Mouse (Mus musculus) heart, postnatal 0 days (tissue): Measurements from ENCODE around the gene Fam78b. TPM values are rescaled to one million over a fixed set of nuclear protein-coding genes. Genes with fewer than 3 reads are reported as not detected.

Experiments used
- ATAC-seq: fragments of 200-750 bp; cut with Nextera tagmentation; 2 replicates; pipeline ENCODE4 v1.8.0; 2017; ENCODE audit warnings: low read depth, moderate number of reproducible peaks, moderate library complexity; ENCODE audit not compliant: insufficient read depth
- DNase-seq: peaks from one replicate; pipeline ENCODE4 v3.0.0-alpha.2; 2016; ENCODE audit warnings: low spot score
- H3K27ac ChIP-seq: fragments of 300-500 bp; sonication (generic); 2 replicates; pipeline ENCODE4 v1.5.1; 2014; ENCODE audit warnings: low read depth, mild to moderate bottlenecking
- H3K27me3 ChIP-seq: fragments of 300-500 bp; sonication (generic); 2 replicates; pipeline ENCODE4 v1.6.1; 2014; ENCODE audit warnings: low read length, mixed read lengths; ENCODE audit not compliant: control insufficient read depth, insufficient read depth
- H3K36me3 ChIP-seq: fragments of 300-500 bp; sonication (generic); replicated peaks from 2 replicates; pipeline ENCODE4 v1.6.1; 2014; ENCODE audit warnings: low read length, mixed read lengths; ENCODE audit not compliant: control insufficient read depth, insufficient read depth
- H3K4me1 ChIP-seq: fragments of 300-500 bp; sonication (generic); 2 replicates; pipeline ENCODE4 v1.6.1; 2014; ENCODE audit warnings: antibody characterized with exemption; ENCODE audit not compliant: control insufficient read depth, insufficient read depth
- H3K4me2 ChIP-seq: fragments of 300-500 bp; sonication (generic); 2 replicates; pipeline ENCODE4 v1.6.1; 2014; ENCODE audit warnings: low read depth, mild to moderate bottlenecking, low read length, moderate library complexity
- H3K4me3 ChIP-seq: fragments of 300-500 bp; sonication (generic); 2 replicates; pipeline ENCODE4 v1.5.1; 2014; ENCODE audit warnings: low read depth, low read length
- H3K9ac ChIP-seq: fragments of 300-500 bp; sonication (generic); replicated peaks from 2 replicates; pipeline ENCODE4 v1.6.1; 2014; ENCODE audit warnings: low read depth, low read length, mixed read lengths
- H3K9me3 ChIP-seq: fragments of 300-500 bp; sonication (generic); replicated peaks from 2 replicates; pipeline ENCODE4 v1.6.1; 2016; ENCODE audit warnings: low read length; ENCODE audit not compliant: control insufficient read depth
- CTCF ChIP-seq: IDR thresholded peaks from 2 replicates; pipeline ENCODE4 v1.5.1; 2016; ENCODE audit warnings: antibody characterized with exemption, control low read depth, low read depth
- EP300 ChIP-seq: IDR thresholded peaks from 2 replicates; pipeline ENCODE4 v1.6.1; 2016; ENCODE audit warnings: antibody characterized with exemption, low read depth
- WGBS: fragments of 180-500 bp; shearing (Covaris S2); extraction: QIAGEN DNeasy Blood & Tissue Kit; methylation state at CpG from one replicate; pipeline ENCODE4 v1.1.7; 2014; 5-methylcytosine and 5-hydroxymethylcytosine counted together
- polyA plus RNA-seq: library from polyadenylated mRNA; unstranded; fragments of >200 nt; fragmentation: Nextera tagmentation; extraction: Ambion mirVana; gene quantifications from 2 replicates; pipeline ENCODE4 v1.2.1, GENCODE M21; 2015
- total RNA-seq: library from RNA; depleted of rRNA; stranded (reverse); fragments of >200 nt; gene quantifications from 2 replicates; pipeline ENCODE4 v1.2.3, GENCODE M21; 2014; ENCODE audit warnings: low replicate concordance; rRNA removed

Gene Fam78b
- 1.3 and 5.6 TPM in 2 replicates for total RNA-seq
- polyA plus RNA-seq = 0.63 and 0.65 TPM in 2 replicates

GRCm38 (mm10) chr1:167001174-167001843 lies at the start of gene Fam78b:
Gene Fam78b (plus strand): TSS chr1:167001417.
- Histone ChIP-seq H3K27me3 (peaks cover 50% of the 10 kb centered on the region), H3K4me3 (peak within 1 kb of the TSS; percentile 74), H3K4me2 (peak within 1 kb of the TSS; percentile 97), H3K4me1 (no peaks in the 10 kb centered on the region), H3K9me3 (no peaks in the 10 kb centered on the region), H3K27ac (peak within 1 kb of the TSS; percentile 65), H3K9ac (peak within 1 kb of the TSS; percentile 74), H3K36me3 (no peaks in the 10 kb centered on the region)
- ATAC-seq = peak; percentile 16; the same call in 1 of the 2 replicates
- 0% methylated on average over 60 of the region's 85 CpGs for WGBS
- TF ChIP-seq EP300 (no peak), CTCF (no peak)
- no peak for DNase-seq

- ATAC-seq (no peak), DNase-seq (peak; percentile 25)
- H3K9ac ChIP-seq = no peak overlapping the region
- H3K4me1 ChIP-seq = no peaks in the 10 kb centered on the region
- no peaks in the 10 kb centered on the region for H3K36me3 ChIP-seq
- WGBS = 29% methylated on average over 10 of the region's 10 CpGs
- H3K4me2 ChIP-seq = no peak overlapping the region
- no peaks in the 10 kb centered on the region for H3K27me3 ChIP-seq
- TF ChIP-seq CTCF = 0 out of 2 replicates have a peak, but pooled peaks have one; percentile 1
- TF ChIP-seq EP300 = no peak
- H3K27ac ChIP-seq = no peak overlapping the region
- no peak overlapping the region for H3K4me3 ChIP-seq
- H3K9me3 ChIP-seq = no peaks in the 10 kb centered on the region
Measured at GRCm38 (mm10) chr1:166964508-166964907, 36.7 kb upstream of the Fam78b start.

DNA sequence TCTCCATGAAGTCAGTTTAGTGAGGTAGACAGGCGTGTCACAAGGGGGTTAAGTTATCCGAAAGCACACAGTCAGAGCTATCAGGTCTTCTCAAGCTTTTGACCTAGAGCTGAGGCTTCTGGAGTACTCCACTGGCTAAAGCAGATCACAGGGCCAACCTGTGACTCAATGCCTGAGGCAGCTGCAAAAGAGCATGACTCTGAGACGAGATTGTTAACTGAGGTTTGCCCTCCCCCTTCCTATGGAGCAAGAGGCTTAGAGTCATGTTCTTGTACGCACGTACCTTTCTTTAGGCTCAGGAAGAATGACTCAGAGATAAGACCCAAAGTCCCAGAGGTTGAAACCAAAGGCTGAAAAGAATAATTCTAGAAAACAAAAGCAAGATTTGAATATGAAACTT lies 32.9 kb upstream of the Fam78b start:
- H3K4me2 ChIP-seq = no peak overlapping the region
- TF ChIP-seq EP300 (no peak), CTCF (no peak)
- WGBS = 52% methylated on average over 5 of the region's 5 CpGs
- H3K9me3 ChIP-seq = no peaks in the 10 kb centered on the region
- H3K4me3 ChIP-seq = no peak overlapping the region
- no peaks in the 10 kb centered on the region for H3K36me3 ChIP-seq
- H3K27me3 ChIP-seq = no peaks in the 10 kb centered on the region
- no peak overlapping the region for H3K9ac ChIP-seq
- ATAC-seq = no peak
- no peak overlapping the region for H3K27ac ChIP-seq
- no peak for DNase-seq
- no peaks in the 10 kb centered on the region for H3K4me1 ChIP-seq

- H3K4me2 ChIP-seq = no peak overlapping the region
- TF ChIP-seq EP300 (no peak), CTCF (no peak)
- no peak overlapping the region for H3K9ac ChIP-seq
- no peak for DNase-seq
- no peak for ATAC-seq
- H3K36me3 ChIP-seq = no peaks in the 10 kb centered on the region
- H3K4me3 ChIP-seq = no peak overlapping the region
- H3K27ac ChIP-seq = no peak overlapping the region
- no peaks in the 10 kb centered on the region for H3K27me3 ChIP-seq
- no peaks in the 10 kb centered on the region for H3K4me1 ChIP-seq
- no peaks in the 10 kb centered on the region for H3K9me3 ChIP-seq
- WGBS = 72% methylated on average over 3 of the region's 3 CpGs
Measured at GRCm38 (mm10) chr1:166973731-166974130, 27.5 kb upstream of the Fam78b start.

- no peak overlapping the region for H3K4me2 ChIP-seq
- no peak overlapping the region for H3K4me3 ChIP-seq
- no peak for ATAC-seq
- H3K9ac ChIP-seq = no peak overlapping the region
- no peak for TF ChIP-seq CTCF
- TF ChIP-seq EP300 = no peak
- no peaks in the 10 kb centered on the region for H3K27me3 ChIP-seq
- no peaks in the 10 kb centered on the region for H3K9me3 ChIP-seq
- whole genome bisulfite sequencing = 58% methylated on average over 5 of the region's 5 CpGs
- no peaks in the 10 kb centered on the region for H3K36me3 ChIP-seq
- no peaks in the 10 kb centered on the region for H3K4me1 ChIP-seq
- H3K27ac ChIP-seq = no peak overlapping the region
- no peak for DNase-seq
Measured at GRCm38 (mm10) chr1:166978611-166979010, 22.6 kb upstream of the Fam78b start.
